Mouse (Mus musculus): ENCODE results near the gene Tmem270. TPM values are rescaled to one million over a fixed set of nuclear protein-coding genes. Genes with fewer than 3 reads are reported as not detected.

The Tmem270 gene
- polyA plus RNA-seq, 1 experiment: not detected

DNA sequence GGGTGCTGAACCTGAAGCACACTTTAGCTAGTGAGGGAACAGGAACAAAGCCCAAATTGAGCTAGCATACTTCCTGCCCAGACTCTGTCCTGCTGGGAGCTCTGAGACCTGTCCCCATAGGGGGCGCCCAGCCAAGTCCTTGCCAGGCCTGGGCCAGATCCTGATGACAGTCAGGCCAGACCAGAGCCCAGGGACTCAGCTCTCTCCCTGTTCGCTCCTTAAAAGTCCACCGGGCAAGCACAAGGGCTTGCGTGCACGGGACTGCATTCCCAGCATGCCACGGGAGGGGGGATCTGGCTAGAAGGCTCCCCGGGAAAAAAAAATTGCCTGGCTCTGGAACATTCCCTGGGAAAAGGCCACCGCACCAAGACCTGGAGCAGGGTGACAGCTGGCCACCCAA, 41.4 kb downstream of the Tmem270 start:
- no peak for TF ChIP-seq E2F4 (IDR thresholded peaks at IDR 0.05; ENCODE audit: insufficient read depth)
- Histone ChIP-seq H3K36me3 (ENCODE audit: control insufficient read depth, insufficient read depth) (no peaks in the 10 kb centered on the region), H3K27me3 (ENCODE audit: control insufficient read depth, insufficient read depth, insufficient read length) (peaks cover 30% of the 10 kb centered on the region), H3ac (ENCODE audit: control insufficient read depth, insufficient read length) (no peak overlapping the region), H3K4me2 (ENCODE audit: low read depth) (no peak overlapping the region), H3K79me2 (ENCODE audit: control insufficient read depth, insufficient read depth) (no peaks in the 10 kb centered on the region), H3K4me3 (no peak overlapping the region)

DNA sequence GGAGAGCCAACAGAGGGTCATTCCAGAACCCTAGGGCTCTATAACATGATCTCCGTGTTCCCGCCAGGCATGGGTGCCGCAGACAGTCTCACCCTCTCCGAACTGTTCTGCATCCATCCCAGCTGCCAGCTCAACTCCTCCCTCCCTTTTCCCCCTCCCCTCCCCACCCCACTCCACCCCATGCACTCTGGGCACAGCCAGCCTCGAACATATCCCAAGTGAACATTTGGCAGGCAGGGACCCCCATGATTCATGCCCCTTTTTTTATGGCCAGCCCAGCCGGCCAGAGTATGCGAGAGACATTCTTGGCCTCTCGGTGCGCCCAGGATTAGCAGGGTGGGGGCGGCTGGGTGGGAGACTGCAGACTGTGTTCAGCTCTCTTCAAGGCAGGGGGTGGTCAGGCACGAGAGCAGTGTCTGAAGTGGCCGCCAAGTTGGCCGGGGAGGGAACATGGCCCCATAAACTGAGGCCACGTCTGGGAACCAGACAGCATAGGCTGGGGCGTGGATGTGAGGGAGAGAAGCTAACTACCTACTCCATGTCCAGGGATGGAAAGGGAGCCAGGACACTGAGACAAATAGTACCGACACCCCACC, 44.5 kb downstream of the Tmem270 start:
- Histone ChIP-seq H3K27me3 (ENCODE audit: control insufficient read depth, insufficient read depth, insufficient read length) (peaks cover 29% of the 10 kb centered on the region), H3K4me3 (no peak overlapping the region), H3K79me2 (ENCODE audit: control insufficient read depth, insufficient read depth) (no peaks in the 10 kb centered on the region), H3K4me2 (ENCODE audit: low read depth) (no peak overlapping the region), H3K36me3 (ENCODE audit: control insufficient read depth, insufficient read depth) (no peaks in the 10 kb centered on the region), H3ac (ENCODE audit: control insufficient read depth, insufficient read length) (no peak overlapping the region)
- no peak for TF ChIP-seq MYOD1 (IDR thresholded peaks at IDR 0.05; ENCODE audit: control insufficient read depth in 1 of 3, insufficient read length in 2 of 3, low read depth in 2 of 3)
- TF ChIP-seq POLR2A (IDR thresholded peaks at IDR 0.05; ENCODE audit: insufficient read length, low read depth): no peak
- TF ChIP-seq MYOG (IDR thresholded peaks at IDR 0.05; ENCODE audit: control insufficient read depth in 1 of 3, insufficient read depth in 1 of 3, insufficient read length in 2 of 3, low read depth in 2 of 3): no peak
- no peak for TF ChIP-seq TCF12 (IDR thresholded peaks at IDR 0.05; ENCODE audit: insufficient read depth, poor library complexity, severe bottlenecking)
- TF ChIP-seq POLR2AphosphoS2 (IDR thresholded peaks at IDR 0.05; ENCODE audit: insufficient read length, low read depth): no peak
- no peak for TF ChIP-seq SRF (IDR thresholded peaks at IDR 0.05; ENCODE audit: control insufficient read depth, insufficient read length, low read depth)
- TF ChIP-seq TCF3 (IDR thresholded peaks at IDR 0.05; ENCODE audit: insufficient read length, low read depth): no peak
- TF ChIP-seq CEBPB (IDR thresholded peaks at IDR 0.05; ENCODE audit: insufficient read depth, poor library complexity, severe bottlenecking): no peak
- TF ChIP-seq REST (IDR thresholded peaks at IDR 0.05; ENCODE audit: insufficient read depth, insufficient read length): no peak
- no peak for TF ChIP-seq MAX (IDR thresholded peaks at IDR 0.05; ENCODE audit: low read depth)
- no peak for TF ChIP-seq USF1 (IDR thresholded peaks at IDR 0.05; ENCODE audit: low read depth)
- no peak for TF ChIP-seq E2F4 (IDR thresholded peaks at IDR 0.05; ENCODE audit: insufficient read depth)

DNA sequence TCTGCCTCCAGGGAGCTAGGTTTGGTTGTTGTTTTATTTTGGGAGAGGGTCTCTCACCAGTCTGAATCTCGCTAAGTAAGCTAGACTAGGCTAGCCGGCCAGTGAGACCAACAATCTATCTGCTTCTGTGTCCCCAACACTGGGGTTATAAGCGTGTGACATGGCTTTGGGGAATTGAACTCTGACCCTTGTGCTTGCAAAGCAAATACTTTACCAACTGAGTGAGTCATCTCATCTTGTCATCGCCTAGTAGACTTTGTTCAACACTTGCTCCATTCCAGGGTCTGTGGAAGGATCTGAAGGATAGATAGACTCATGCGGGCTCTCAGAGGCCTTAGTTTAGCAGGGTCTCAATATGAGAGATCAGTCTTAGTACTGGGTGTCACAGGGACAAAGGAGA, 47.3 kb downstream of the Tmem270 start:
- Histone ChIP-seq H3K79me2 (ENCODE audit: control insufficient read depth, insufficient read depth) (no peaks in the 10 kb centered on the region), H3K4me2 (ENCODE audit: low read depth) (no peak overlapping the region), H3ac (ENCODE audit: control insufficient read depth, insufficient read length) (no peak overlapping the region), H3K27me3 (ENCODE audit: control insufficient read depth, insufficient read depth, insufficient read length) (peaks cover 15% of the 10 kb centered on the region), H3K4me3 (no peak overlapping the region), H3K36me3 (ENCODE audit: control insufficient read depth, insufficient read depth) (no peaks in the 10 kb centered on the region)
- no peak for TF ChIP-seq POLR2AphosphoS2 (IDR thresholded peaks at IDR 0.05; ENCODE audit: insufficient read length, low read depth)

DNA sequence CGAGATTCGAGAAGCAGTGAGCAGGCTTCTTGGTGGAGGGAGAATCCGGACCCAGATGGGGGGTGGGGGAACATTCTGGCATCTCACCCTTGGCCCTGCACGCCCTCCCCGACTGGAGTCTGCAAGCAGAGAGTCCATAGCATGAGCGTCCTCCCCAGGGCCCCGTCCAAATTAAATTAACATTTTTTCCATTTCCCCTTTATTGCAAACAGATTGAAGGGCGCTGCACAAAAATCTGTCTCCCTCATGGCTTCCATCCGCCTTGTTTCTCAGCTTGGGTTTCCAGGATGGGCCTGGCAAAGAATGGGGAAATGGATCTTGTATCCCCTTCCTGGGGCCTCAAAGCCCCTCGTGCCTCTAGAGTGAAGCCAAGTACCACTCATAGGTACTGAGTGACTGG, 48.2 kb downstream of the Tmem270 start:
- TF ChIP-seq CEBPB (IDR thresholded peaks at IDR 0.05; ENCODE audit: insufficient read depth, poor library complexity, severe bottlenecking): no peak
- TF ChIP-seq POLR2A (IDR thresholded peaks at IDR 0.05; ENCODE audit: insufficient read length, low read depth): no peak
- TF ChIP-seq TCF3 (IDR thresholded peaks at IDR 0.05; ENCODE audit: insufficient read length, low read depth): no peak
- no peak for TF ChIP-seq MAX (IDR thresholded peaks at IDR 0.05; ENCODE audit: low read depth)
- no peak for TF ChIP-seq REST (IDR thresholded peaks at IDR 0.05; ENCODE audit: insufficient read depth, insufficient read length)
- H3K4me3 ChIP-seq: no peak overlapping the region
- H3K79me2 ChIP-seq (ENCODE audit: control insufficient read depth, insufficient read depth): no peaks in the 10 kb centered on the region
- no peak overlapping the region for H3K4me2 ChIP-seq (ENCODE audit: low read depth)
- H3K36me3 ChIP-seq (ENCODE audit: control insufficient read depth, insufficient read depth): no peaks in the 10 kb centered on the region
- peaks cover 15% of the 10 kb centered on the region for H3K27me3 ChIP-seq (ENCODE audit: control insufficient read depth, insufficient read depth, insufficient read length)
- no peak overlapping the region for H3ac ChIP-seq (ENCODE audit: control insufficient read depth, insufficient read length)

DNA sequence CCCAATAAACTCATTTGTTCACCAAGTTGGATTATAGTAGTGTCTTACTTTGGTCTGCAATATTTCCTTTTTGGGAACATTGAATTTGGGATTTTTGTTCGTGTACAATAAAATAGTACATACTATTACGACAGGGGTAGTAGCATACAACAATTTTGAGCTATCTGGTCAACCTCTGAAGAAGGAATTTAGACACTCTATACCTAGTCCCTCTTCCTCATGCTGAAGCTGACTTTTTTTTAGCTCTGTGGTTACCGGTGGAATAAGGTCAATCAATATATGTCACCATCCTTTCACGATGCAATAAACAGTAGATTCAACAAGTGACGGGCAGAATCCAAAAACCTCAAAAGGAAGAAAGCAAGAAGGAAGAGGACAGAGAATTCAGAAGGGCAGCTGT, 53.7 kb downstream of the Tmem270 start:
- TF ChIP-seq MAX (IDR thresholded peaks at IDR 0.05; ENCODE audit: low read depth) (no peak), SRF (IDR thresholded peaks at IDR 0.05; ENCODE audit: control insufficient read depth, insufficient read length, low read depth) (no peak), MYOD1 (IDR thresholded peaks at IDR 0.05; ENCODE audit: control insufficient read depth in 1 of 3, insufficient read length in 2 of 3, low read depth in 2 of 3) (no peak), REST (IDR thresholded peaks at IDR 0.05; ENCODE audit: insufficient read depth, insufficient read length) (no peak), USF1 (IDR thresholded peaks at IDR 0.05; ENCODE audit: low read depth) (no peak), E2F4 (IDR thresholded peaks at IDR 0.05; ENCODE audit: insufficient read depth) (no peak), MYOG (IDR thresholded peaks at IDR 0.05; ENCODE audit: control insufficient read depth in 1 of 3, insufficient read depth in 1 of 3, insufficient read length in 2 of 3, low read depth in 2 of 3) (no peak), CEBPB (IDR thresholded peaks at IDR 0.05; ENCODE audit: insufficient read depth, poor library complexity, severe bottlenecking) (no peak), TCF3 (IDR thresholded peaks at IDR 0.05; ENCODE audit: insufficient read length, low read depth) (no peak), TCF12 (IDR thresholded peaks at IDR 0.05; ENCODE audit: insufficient read depth, poor library complexity, severe bottlenecking) (no peak), POLR2AphosphoS2 (IDR thresholded peaks at IDR 0.05; ENCODE audit: insufficient read length, low read depth) (no peak), POLR2A (IDR thresholded peaks at IDR 0.05; ENCODE audit: insufficient read length, low read depth) (no peak)
- Histone ChIP-seq H3K4me3 (no peak overlapping the region), H3K4me2 (ENCODE audit: low read depth) (no peak overlapping the region), H3K36me3 (ENCODE audit: control insufficient read depth, insufficient read depth) (no peaks in the 10 kb centered on the region), H3K79me2 (ENCODE audit: control insufficient read depth, insufficient read depth) (no peaks in the 10 kb centered on the region), H3K27me3 (ENCODE audit: control insufficient read depth, insufficient read depth, insufficient read length) (peaks cover 5% of the 10 kb centered on the region), H3ac (ENCODE audit: control insufficient read depth, insufficient read length) (no peak overlapping the region)

Other genes with a start within 250 kb of the Tmem270 start
- gene Limk1, start 218.1 kb downstream of the Tmem270 start, polyA plus RNA-seq (2012; fragmentation: generic; extraction: Trizol): 22.3 TPM
- gene Eln, start 159.4 kb downstream of the Tmem270 start, polyA plus RNA-seq (2012; fragmentation: generic; extraction: Trizol): 0.02 TPM
- gene Cldn13, start 8.8 kb upstream of the Tmem270 start, polyA plus RNA-seq (2012; fragmentation: generic; extraction: Trizol): not detected
- 9.1 TPM for gene Mettl27, start 25.6 kb upstream of the Tmem270 start, polyA plus RNA-seq (2012; fragmentation: generic; extraction: Trizol)
- not detected for gene Cldn4, start 40.2 kb upstream of the Tmem270 start, polyA plus RNA-seq (2012; fragmentation: generic; extraction: Trizol)
- not detected for gene Cldn3, start 79.5 kb upstream of the Tmem270 start, polyA plus RNA-seq (2012; fragmentation: generic; extraction: Trizol)
- 33.0 TPM for gene Abhd11, start 102.4 kb upstream of the Tmem270 start, polyA plus RNA-seq (2012; fragmentation: generic; extraction: Trizol)
- 4.4 TPM for gene Stx1a, start 116.7 kb upstream of the Tmem270 start, polyA plus RNA-seq (2012; fragmentation: generic; extraction: Trizol)
- gene Dnajc30, start 157.5 kb upstream of the Tmem270 start, polyA plus RNA-seq (2012; fragmentation: generic; extraction: Trizol): 31.6 TPM
- gene Bud23, start 158.2 kb upstream of the Tmem270 start, polyA plus RNA-seq (2012; fragmentation: generic; extraction: Trizol): 51.8 TPM
- 3.3 TPM for gene Vps37d, start 171.5 kb upstream of the Tmem270 start, polyA plus RNA-seq (2012; fragmentation: generic; extraction: Trizol)
- gene Mlxipl, start 183.2 kb upstream of the Tmem270 start, polyA plus RNA-seq (2012; fragmentation: generic; extraction: Trizol): not detected
- 17.1 TPM for gene Tbl2, start 242.9 kb upstream of the Tmem270 start, polyA plus RNA-seq (2012; fragmentation: generic; extraction: Trizol)